Mouse (Mus musculus) CH12.LX (cell line): ENCODE data around the gene Celsr3. TPM values are rescaled to one million over a fixed set of nuclear protein-coding genes. Genes with fewer than 3 reads are reported as not detected.

ENCODE experiments used
- DNase-seq: peaks from one replicate; pipeline ENCODE4 v3.0.0-alpha.2; 2013; ENCODE audit errors: extremely low read depth
- H3K27ac ChIP-seq: 2 replicates; pipeline ENCODE4 v1.5.1; 2012; ENCODE audit warnings: low read depth, mild to moderate bottlenecking, control low read depth, moderate library complexity; ENCODE audit not compliant: insufficient read depth
- H3K27me3 ChIP-seq: replicated peaks from 2 replicates; pipeline ENCODE3; 2012; ENCODE audit warnings: inconsistent platforms
- H3K36me3 ChIP-seq, 2 experiments: replicated peaks in 1 of 2; 2 replicates each; pipeline versions ENCODE3 to v1.6.1; 2012; ENCODE audit warnings: inconsistent platforms in 1 of 2, low read length in 1 of 2, mild to moderate bottlenecking in 1 of 2, mixed read lengths in 1 of 2, moderate library complexity in 1 of 2; ENCODE audit not compliant: control insufficient read depth in 1 of 2, insufficient read depth in 1 of 2
- H3K4me1 ChIP-seq, 2 experiments: 2 replicates each; pipeline ENCODE4 v1.6.1; 2012; ENCODE audit warnings: inconsistent platforms in 1 of 2, moderate library complexity in 1 of 2; ENCODE audit not compliant: insufficient read depth in 2 of 2, control insufficient read depth in 1 of 2
- H3K4me2 ChIP-seq: 2 replicates; pipeline ENCODE4 v1.6.1; 2012; ENCODE audit warnings: low read depth, mild to moderate bottlenecking, control low read depth; ENCODE audit not compliant: poor library complexity, insufficient read depth, severe bottlenecking
- H3K4me3 ChIP-seq, 3 experiments: fragments of 150-350 bp in 1 of 3; sonication (generic) in 1 of 3; replicated peaks in 1 of 3; 2 replicates each; pipeline versions ENCODE3 to v1.5.1; 2011 to 2012; ENCODE audit warnings: low read depth in 2 of 3, low read length in 2 of 3, mild to moderate bottlenecking in 2 of 3, moderate library complexity in 2 of 3, control low read depth in 1 of 3, improper control_type of control experiment in 1 of 3, inconsistent platforms in 1 of 3, mixed read lengths in 1 of 3; ENCODE audit not compliant: poor library complexity in 1 of 3
- H3K79me2 ChIP-seq: replicated peaks from 2 replicates; pipeline ENCODE4 v1.6.1; 2012; ENCODE audit warnings: mild to moderate bottlenecking, moderate library complexity; ENCODE audit not compliant: control insufficient read depth, poor library complexity, insufficient read depth, severe bottlenecking; ENCODE audit errors: extremely low read depth
- H3K9ac ChIP-seq: 2 replicates; pipeline ENCODE4 v1.6.1; 2012; ENCODE audit warnings: low read depth, mild to moderate bottlenecking, control low read depth, moderate library complexity; ENCODE audit not compliant: insufficient read depth
- H3K9me3 ChIP-seq: replicated peaks from 2 replicates; pipeline ENCODE3; 2012; ENCODE audit warnings: low read length, inconsistent platforms, mixed read lengths
- BHLHE40 ChIP-seq: IDR thresholded peaks from 2 replicates; pipeline ENCODE4 v1.6.1; 2011; ENCODE audit warnings: mild to moderate bottlenecking, low read depth, low read length, improper control_type of control experiment
- CHD1 ChIP-seq: IDR thresholded peaks from 2 replicates; pipeline ENCODE4 v1.6.1; 2012; ENCODE audit warnings: low read depth, low read length, improper control_type of control experiment, inconsistent platforms
- CHD2 ChIP-seq: IDR thresholded peaks from 2 replicates; pipeline ENCODE4 v1.6.1; 2011; ENCODE audit warnings: low read length, improper control_type of control experiment
- CTCF ChIP-seq, 2 experiments: IDR thresholded peaks in 1 of 2; conservative IDR thresholded peaks in 1 of 2; 2 replicates each; pipeline ENCODE4 v1.5.1; 2011 to 2012; ENCODE audit warnings: low read depth in 2 of 2, low read length in 2 of 2, improper control_type of control experiment in 1 of 2, inconsistent platforms in 1 of 2, mild to moderate bottlenecking in 1 of 2, moderate library complexity in 1 of 2
- EP300 ChIP-seq: IDR thresholded peaks from 2 replicates; pipeline ENCODE4 v1.6.1; 2011; ENCODE audit warnings: low read length, improper control_type of control experiment
- ETS1 ChIP-seq: conservative IDR thresholded peaks from 2 replicates; pipeline ENCODE4 v1.6.1; 2012; ENCODE audit warnings: low read depth, mild to moderate bottlenecking, inconsistent platforms, low read length, improper control_type of control experiment, moderate library complexity
- IRF4 ChIP-seq: IDR thresholded peaks from 2 replicates; pipeline ENCODE4 v1.6.1; 2014; ENCODE audit warnings: low read depth, mild to moderate bottlenecking, inconsistent platforms, low read length, improper control_type of control experiment
- JUN ChIP-seq: IDR thresholded peaks from 2 replicates; pipeline ENCODE4 v1.6.1; 2011; ENCODE audit warnings: low read depth, mild to moderate bottlenecking, low read length, improper control_type of control experiment, moderate library complexity; ENCODE audit not compliant: insufficient read depth
- KAT2A ChIP-seq: IDR thresholded peaks from 2 replicates; pipeline ENCODE4 v1.6.1; 2012; ENCODE audit warnings: low read length, improper control_type of control experiment, inconsistent platforms; ENCODE audit not compliant: insufficient replicate concordance
- MAFK ChIP-seq: IDR thresholded peaks from 2 replicates; pipeline ENCODE4 v1.6.1; 2011; ENCODE audit warnings: low read length, improper control_type of control experiment; ENCODE audit not compliant: insufficient replicate concordance
- MAX ChIP-seq: IDR thresholded peaks from 2 replicates; pipeline ENCODE4 v1.6.1; 2011; ENCODE audit warnings: low read length, improper control_type of control experiment
- MAZ ChIP-seq: IDR thresholded peaks from 2 replicates; pipeline ENCODE4 v1.6.1; 2012; ENCODE audit warnings: low read depth, mild to moderate bottlenecking, inconsistent platforms, low read length, improper control_type of control experiment, moderate library complexity
- MEF2A ChIP-seq: IDR thresholded peaks from 2 replicates; pipeline ENCODE4 v1.6.1; 2014; ENCODE audit warnings: low read depth, mild to moderate bottlenecking, inconsistent platforms, low read length, improper control_type of control experiment, borderline replicate concordance
- MXI1 ChIP-seq: IDR thresholded peaks from 2 replicates; pipeline ENCODE4 v1.6.1; 2011; ENCODE audit warnings: mild to moderate bottlenecking, low read depth, low read length, improper control_type of control experiment
- NELFE ChIP-seq: IDR thresholded peaks from 2 replicates; pipeline ENCODE4 v1.6.1; 2011; ENCODE audit warnings: low read depth, low read length, improper control_type of control experiment
- NRF1 ChIP-seq: IDR thresholded peaks from 2 replicates; pipeline ENCODE4 v1.6.1; 2014; ENCODE audit warnings: low read depth, mild to moderate bottlenecking, inconsistent platforms, low read length, improper control_type of control experiment, moderate library complexity
- POLR2A ChIP-seq: IDR thresholded peaks from 2 replicates; pipeline ENCODE4 v1.6.1; 2011; ENCODE audit warnings: low read depth, mild to moderate bottlenecking, improper control_type of control experiment, low read length
- POLR2AphosphoS2 ChIP-seq: IDR thresholded peaks from 2 replicates; pipeline ENCODE4 v1.6.1; 2011; ENCODE audit warnings: low read depth, low read length, improper control_type of control experiment
- RAD21 ChIP-seq: IDR thresholded peaks from 2 replicates; pipeline ENCODE4 v1.6.1; 2011; ENCODE audit warnings: low read depth, mild to moderate bottlenecking, low read length, improper control_type of control experiment, moderate library complexity
- RCOR1 ChIP-seq: conservative IDR thresholded peaks from 2 replicates; pipeline ENCODE4 v1.6.1; 2012; ENCODE audit warnings: low read depth, mild to moderate bottlenecking, inconsistent platforms, low read length, improper control_type of control experiment
- SIN3A ChIP-seq: IDR thresholded peaks from 2 replicates; pipeline ENCODE4 v1.6.1; 2012; ENCODE audit warnings: low read length, improper control_type of control experiment, inconsistent platforms
- SMC3 ChIP-seq: IDR thresholded peaks from 2 replicates; pipeline ENCODE4 v1.6.1; 2011; ENCODE audit warnings: low read depth, low read length, improper control_type of control experiment
- TBP ChIP-seq: conservative IDR thresholded peaks from 2 replicates; pipeline ENCODE4 v1.6.1; 2011; ENCODE audit warnings: low read depth, low read length, improper control_type of control experiment
- UBTF ChIP-seq: IDR thresholded peaks from 2 replicates; pipeline ENCODE4 v1.6.1; 2012; ENCODE audit warnings: low read depth, mild to moderate bottlenecking, inconsistent platforms, low read length, improper control_type of control experiment, moderate library complexity
- ZC3H11A ChIP-seq: IDR thresholded peaks from 2 replicates; pipeline ENCODE4 v1.6.1; 2012; ENCODE audit warnings: low read depth, mild to moderate bottlenecking, inconsistent platforms, low read length, improper control_type of control experiment
- ZKSCAN1 ChIP-seq: IDR thresholded peaks from 2 replicates; pipeline ENCODE4 v1.6.1; 2012; ENCODE audit warnings: low read depth, inconsistent platforms, low read length, improper control_type of control experiment, borderline replicate concordance
- dilution Hi-C: fragments of 300-500 bp; cut with MboI; formaldehyde crosslinking; loops from 2 replicates; pipeline ENCODE4 v1.14.3; 2020; ENCODE audit warnings: low sequenced_read_pairs; ENCODE audit not compliant: extremely low pct_unique_long_range_greater_than_20kb, extremely low pct_ligation_motif_present
- in situ Hi-C: fragments of 300-500 bp; cut with MboI; formaldehyde crosslinking; loops from 3 replicates; pipeline ENCODE4 v1.14.3; 2019; ENCODE audit warnings: low sequenced_read_pairs, low pct_ligation_motif_present, low pct_unique_long_range_greater_than_20kb, mixed read lengths
- polyA plus RNA-seq: library from polyadenylated mRNA; unstranded; fragments of >175 nt; gene quantifications from 2 replicates; pipeline ENCODE4 v1.2.1, GENCODE M21; 2012; ENCODE audit warnings: low read depth; ENCODE audit not compliant: insufficient read length
- total RNA-seq, 2 experiments: library from RNA; depleted of rRNA; stranded (reverse); fragments of 300-350 nt in 1 of 2; fragments of >200 nt in 1 of 2; gene quantifications; 2 replicates each; pipeline ENCODE4 v1.2.3; 2012 to 2014

The Celsr3 gene
- total and polyA plus RNA-seq, 3 experiments: 0.04 TPM; not detected in 2

DNA sequence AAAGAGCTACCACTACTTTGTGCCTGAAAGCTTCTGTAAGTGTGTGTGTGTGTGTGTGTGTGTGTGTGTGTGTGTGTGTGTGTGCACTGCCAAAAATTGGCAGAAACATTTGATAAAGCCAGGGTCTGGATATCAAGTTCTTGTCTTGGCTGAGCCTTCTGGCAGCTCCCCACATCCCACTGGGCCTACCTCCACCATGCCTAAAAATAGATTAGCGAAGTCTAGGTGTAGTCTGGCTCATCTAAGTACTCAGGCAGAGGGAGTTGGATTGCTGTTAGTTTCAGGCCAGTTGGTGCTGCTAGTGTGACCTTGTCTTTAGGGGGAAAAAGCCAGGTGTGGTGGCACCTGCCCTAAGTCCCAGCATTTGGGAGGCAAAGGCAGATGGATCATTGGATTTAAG, 19.3 kb upstream of the Celsr3 start:
- no peak overlapping the region for H3K4me3 ChIP-seq
- dilution Hi-C loops (no loop called here), in situ Hi-C loops (loop anchor here (10.0 kb wide), 1 partner anchor 52 kb away; no protein-coding TSS in a partner anchor)
- TF ChIP-seq JUN (no peak), RCOR1 (no peak), CHD1 (no peak), SIN3A (no peak), ZKSCAN1 (no peak), BHLHE40 (no peak), CTCF (conservative IDR thresholded peaks at IDR 0.05 in 1 of 2, IDR thresholded peaks at IDR 0.05 in 1 of 2; ENCODE audit: low read depth in 2 of 2, low read length in 2 of 2) (no peak), KAT2A (no peak), ZC3H11A (no peak), MAFK (no peak), ETS1 (no peak), CHD2 (no peak), POLR2A (no peak), MAX (no peak), IRF4 (no peak)
- H3K36me3 ChIP-seq: peaks cover 37 to 71% of the 10 kb centered on the region in 2 experiments
- H3K9ac ChIP-seq: no peak overlapping the region
- H3K27ac ChIP-seq: no peak overlapping the region
- H3K27me3 ChIP-seq: no peaks in the 10 kb centered on the region
- no peaks in the 10 kb centered on the region for H3K79me2 ChIP-seq
- peaks cover 13 to 33% of the 10 kb centered on the region in 2 experiments for H3K4me1 ChIP-seq
- no peak overlapping the region for H3K4me2 ChIP-seq
- no peak for DNase-seq
- H3K9me3 ChIP-seq: no peaks in the 10 kb centered on the region

DNA sequence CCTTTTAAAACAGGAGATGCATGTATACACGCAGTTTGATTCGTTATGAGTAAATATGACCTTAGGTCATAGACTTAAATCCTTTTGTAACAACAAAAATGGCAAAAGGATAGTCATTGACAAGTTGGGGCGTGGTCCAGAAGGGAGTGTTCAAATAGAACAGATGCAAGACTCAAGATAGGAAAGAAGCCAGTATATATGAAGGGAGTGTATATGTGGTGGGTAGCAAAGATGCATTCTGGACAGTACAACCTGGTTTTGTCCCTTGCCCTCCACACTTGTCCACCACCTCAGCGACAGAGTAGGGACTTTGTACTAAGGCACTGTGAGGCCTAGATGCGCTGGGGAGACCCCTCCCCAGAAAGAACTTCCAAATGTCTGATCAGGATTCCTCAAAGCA, 18.4 kb upstream of the Celsr3 start:
- Histone ChIP-seq H3K36me3 (peaks cover 41 to 71% of the 10 kb centered on the region in 2 experiments), H3K27ac (no peak overlapping the region), H3K4me3 (no peak overlapping the region), H3K9me3 (no peaks in the 10 kb centered on the region), H3K9ac (no peak overlapping the region), H3K4me1 (peaks cover 13 to 36% of the 10 kb centered on the region in 2 experiments), H3K79me2 (no peaks in the 10 kb centered on the region), H3K27me3 (no peaks in the 10 kb centered on the region), H3K4me2 (no peak overlapping the region)
- DNase-seq: no peak
- dilution Hi-C loops: no loop called here
- TF ChIP-seq TBP (no peak), CTCF (conservative IDR thresholded peaks at IDR 0.05 in 1 of 2, IDR thresholded peaks at IDR 0.05 in 1 of 2; ENCODE audit: low read depth in 2 of 2, low read length in 2 of 2) (no peak), POLR2AphosphoS2 (no peak), MEF2A (no peak), RAD21 (no peak), NELFE (no peak), UBTF (no peak), ETS1 (no peak), NRF1 (no peak), BHLHE40 (no peak), KAT2A (no peak), EP300 (no peak), CHD2 (no peak), SMC3 (no peak), MAX (no peak), MXI1 (no peak), MAZ (no peak)
- in situ Hi-C loops: loop anchor here (10.0 kb wide), 1 partner anchor 53 kb away; no protein-coding TSS in a partner anchor
